Mouse (Mus musculus) mouse embryonic stem cell (cell line): ENCODE results near the gene C130026I21Rik.
"Not testable (repeated sequence)": the region's sequence is repeated elsewhere in the genome, so short reads cannot be mapped to it uniquely, and the experiment has no call there.

Experiments used
- in situ Hi-C, 2 experiments: fragments of 300-500 bp; cut with MboI; formaldehyde crosslinking; loops; 1 replicate in 1 of 2; 3 replicates in 1 of 2; pipeline ENCODE4 v1.14.3; 2019 to 2020; ENCODE audit warnings: low sequenced_read_pairs in 2 of 2, low pct_unique_long_range_greater_than_20kb in 1 of 2, mixed read lengths in 1 of 2; ENCODE audit not compliant: unreplicated experiment in 1 of 2

C130026I21Rik gene

GRCm38 (mm10) chr1:84957713-84958112 is 312.7 kb downstream of the C130026I21Rik start:
- in situ Hi-C loops = not testable (repeated sequence)

GRCm38 (mm10) chr1:84956771-84957170 is 313.6 kb downstream of the C130026I21Rik start:
- in situ Hi-C loops = not testable (repeated sequence)

GRCm38 (mm10) chr1:84952456-84953181 is 317.7 kb downstream of the C130026I21Rik start:
- in situ Hi-C loops = no loop called here

GRCm38 (mm10) chr1:84951566-84951965 is 318.8 kb downstream of the C130026I21Rik start:
- in situ Hi-C loops = no loop called here

- in situ Hi-C loops = no loop called here
Measured at GRCm38 (mm10) chr1:84947390-84947789, 323.0 kb downstream of the C130026I21Rik start.

GRCm38 (mm10) chr1:84945950-84946349 is 324.4 kb downstream of the C130026I21Rik start:
- in situ Hi-C loops = no loop called here

- in situ Hi-C loops = no loop called here
Measured at GRCm38 (mm10) chr1:84943549-84943948, 326.8 kb downstream of the C130026I21Rik start.
